Mouse (Mus musculus) intestine, postnatal 0 days (tissue): ENCODE data around the gene 6430548M08Rik. TPM values are rescaled to one million over a fixed set of nuclear protein-coding genes. Genes with fewer than 3 reads are reported as not detected.

Experiments
- ATAC-seq: fragments of 200-750 bp; cut with Nextera tagmentation; 2 replicates; pipeline ENCODE4 v1.8.0; 2017; ENCODE audit warnings: mild to moderate bottlenecking, moderate TSS enrichment, moderate library complexity
- H3K27ac ChIP-seq: fragments of 300-500 bp; sonication (generic); 2 replicates; pipeline ENCODE4 v1.5.1; 2014; ENCODE audit warnings: mild to moderate bottlenecking, low read depth, low read length, moderate library complexity
- H3K27me3 ChIP-seq: fragments of 300-500 bp; sonication (generic); replicated peaks from 2 replicates; pipeline ENCODE4 v1.6.1; 2014; ENCODE audit warnings: low read length, mixed read lengths; ENCODE audit not compliant: control insufficient read depth, insufficient read depth
- H3K36me3 ChIP-seq: fragments of 300-500 bp; sonication (generic); 2 replicates; pipeline ENCODE4 v1.6.1; 2014; ENCODE audit warnings: mild to moderate bottlenecking, moderate library complexity; ENCODE audit not compliant: control insufficient read depth, insufficient read depth
- H3K4me1 ChIP-seq: fragments of 300-500 bp; sonication (generic); replicated peaks from 2 replicates; pipeline ENCODE4 v1.6.1; 2014; ENCODE audit warnings: antibody characterized with exemption, low read length, mixed read lengths; ENCODE audit not compliant: control insufficient read depth, insufficient read depth
- H3K4me2 ChIP-seq: fragments of 300-500 bp; sonication (generic); replicated peaks from 2 replicates; pipeline ENCODE4 v1.6.1; 2014; ENCODE audit warnings: low read depth, mild to moderate bottlenecking, moderate library complexity
- H3K4me3 ChIP-seq: fragments of 300-500 bp; sonication (generic); 2 replicates; pipeline ENCODE4 v1.5.1; 2014; ENCODE audit warnings: low read depth, low read length
- H3K9ac ChIP-seq: fragments of 300-500 bp; sonication (generic); 2 replicates; pipeline ENCODE4 v1.6.1; 2014; ENCODE audit warnings: mild to moderate bottlenecking, low read depth, low read length
- H3K9me3 ChIP-seq: fragments of 300-500 bp; sonication (generic); 2 replicates; pipeline ENCODE4 v1.6.1; 2016; ENCODE audit warnings: mixed run types; ENCODE audit not compliant: control insufficient read depth
- CTCF ChIP-seq: sonication (generic); IDR thresholded peaks from 2 replicates; pipeline ENCODE4 v1.5.1; 2016; ENCODE audit warnings: low read depth, mild to moderate bottlenecking, control low read depth, antibody characterized with exemption, moderate library complexity
- WGBS: fragments of 180-500 bp; shearing (Covaris S2); extraction: QIAGEN DNeasy Blood & Tissue Kit; methylation state at CpG from one replicate; pipeline ENCODE4 v1.1.7; 2014; 5-methylcytosine and 5-hydroxymethylcytosine counted together
- polyA plus RNA-seq: library from polyadenylated mRNA; unstranded; fragments of >200 nt; fragmentation: Nextera tagmentation; extraction: Ambion mirVana; gene quantifications from 2 replicates; pipeline ENCODE4 v1.2.1, GENCODE M21; 2015

6430548M08Rik gene
- polyA plus RNA-seq, 1 experiment from 2014 or later = 7.1 TPM

GRCm38 (mm10) chr8:120152636-120153035 lies 38.7 kb downstream of the 6430548M08Rik start:
- peaks cover 16% of the 10 kb centered on the region; the same call in 1 of the 2 replicates for H3K36me3 ChIP-seq
- TF ChIP-seq CTCF = no peak

GRCm38 (mm10) chr8:120160366-120160765 lies 46.4 kb downstream of the 6430548M08Rik start:
- peaks cover 6% of the 10 kb centered on the region; the same call in 1 of the 2 replicates for H3K36me3 ChIP-seq
- no peak for ATAC-seq
- no peak overlapping the region for H3K4me3 ChIP-seq
- no peak overlapping the region for H3K9ac ChIP-seq
- no peak overlapping the region for H3K4me2 ChIP-seq
- H3K27me3 ChIP-seq = no peaks in the 10 kb centered on the region
- 83% methylated on average over 8 of the region's 8 CpGs for WGBS
- H3K9me3 ChIP-seq = no peaks in the 10 kb centered on the region
- TF ChIP-seq CTCF = no peak
- no peaks in the 10 kb centered on the region for H3K4me1 ChIP-seq
- no peak overlapping the region for H3K27ac ChIP-seq

More at GRCm38 (mm10) chr8:120152636-120153035, 38.7 kb downstream of the 6430548M08Rik start:
- Histone ChIP-seq H3K9me3 (no peaks in the 10 kb centered on the region), H3K9ac (no peak overlapping the region), H3K4me3 (no peak overlapping the region), H3K27me3 (no peaks in the 10 kb centered on the region), H3K27ac (no peak overlapping the region), H3K4me1 (no peaks in the 10 kb centered on the region), H3K4me2 (no peak overlapping the region)
- WGBS = 39% methylated on average over 7 of the region's 7 CpGs
- 0 out of 2 replicates have a peak, but pooled peaks have one; percentile 25 for ATAC-seq

- WGBS = 84% methylated on average over 16 of the region's 16 CpGs
- Histone ChIP-seq H3K4me3 (no peak overlapping the region), H3K9ac (no peak overlapping the region), H3K4me1 (no peaks in the 10 kb centered on the region), H3K36me3 (peaks cover 6% of the 10 kb centered on the region; the same call in 1 of the 2 replicates), H3K9me3 (no peaks in the 10 kb centered on the region), H3K4me2 (no peak overlapping the region), H3K27ac (no peak overlapping the region), H3K27me3 (no peaks in the 10 kb centered on the region)
- no peak for TF ChIP-seq CTCF
- ATAC-seq = no peak
These were observed 47.9 kb downstream of the 6430548M08Rik start for GRCm38 (mm10) chr8:120161658-120162403.

GRCm38 (mm10) chr8:120162404-120162752 lies 48.4 kb downstream of the 6430548M08Rik start:
- H3K4me1 ChIP-seq = no peaks in the 10 kb centered on the region
- no peak for TF ChIP-seq CTCF
- H3K9ac ChIP-seq = no peak overlapping the region
- no peak for ATAC-seq
- WGBS = 88% methylated on average over 5 of the region's 5 CpGs
- H3K27me3 ChIP-seq = no peaks in the 10 kb centered on the region
- no peak overlapping the region for H3K27ac ChIP-seq
- no peak overlapping the region for H3K4me3 ChIP-seq
- no peaks in the 10 kb centered on the region for H3K9me3 ChIP-seq
- H3K36me3 ChIP-seq = peaks cover 6% of the 10 kb centered on the region; the same call in 1 of the 2 replicates
- H3K4me2 ChIP-seq = no peak overlapping the region

- WGBS = 66% methylated on average over 8 of the region's 8 CpGs
- ATAC-seq = no peak
- Histone ChIP-seq H3K27ac (no peak overlapping the region), H3K9ac (no peak overlapping the region), H3K9me3 (no peaks in the 10 kb centered on the region), H3K4me1 (no peaks in the 10 kb centered on the region), H3K27me3 (no peaks in the 10 kb centered on the region), H3K4me2 (no peak overlapping the region), H3K36me3 (peaks cover 6% of the 10 kb centered on the region; the same call in 1 of the 2 replicates), H3K4me3 (no peak overlapping the region)
- TF ChIP-seq CTCF = no peak
These were observed 49.4 kb downstream of the 6430548M08Rik start for GRCm38 (mm10) chr8:120163376-120163775.

- Histone ChIP-seq H3K4me1 (no peaks in the 10 kb centered on the region), H3K36me3 (peaks cover 6% of the 10 kb centered on the region; the same call in 1 of the 2 replicates), H3K4me3 (no peak overlapping the region), H3K27me3 (no peaks in the 10 kb centered on the region), H3K4me2 (no peak overlapping the region), H3K27ac (no peak overlapping the region), H3K9ac (no peak overlapping the region), H3K9me3 (no peaks in the 10 kb centered on the region)
- no peak for TF ChIP-seq CTCF
- WGBS = 80% methylated on average over 5 of the region's 5 CpGs
- ATAC-seq = no peak
These were observed 50.1 kb downstream of the 6430548M08Rik start for GRCm38 (mm10) chr8:120164026-120164425.
